Mouse (Mus musculus) kidney, adult 2 months (tissue): ENCODE results near the gene Igsf10.
"Not testable (repeated sequence)": the region's sequence is repeated elsewhere in the genome, so short reads cannot be mapped to it uniquely, and the experiment has no call there.

Source experiments
- CTCF ChIP-seq: fragments of 200-500 bp; conservative IDR thresholded peaks from 2 replicates; pipeline ENCODE4 v1.5.1; 2011; ENCODE audit warnings: low read depth, mild to moderate bottlenecking, control low read depth, low read length, moderate library complexity, mixed read lengths; ENCODE audit not compliant: insufficient read depth, insufficient read length
- POLR2A ChIP-seq: fragments of 200-500 bp; IDR thresholded peaks from one replicate; pipeline ENCODE4 v1.6.1; 2011; ENCODE audit warnings: low read depth, low read length, control low read depth

- not testable (repeated sequence) for TF ChIP-seq CTCF, POLR2A
Measured at GRCm38 (mm10) chr3:59378791-59379190, 34.6 kb upstream of the Igsf10 start.
